Mouse (Mus musculus) limb, embryonic 12.5 days (tissue): ENCODE data around the gene Eif4g3. TPM values are rescaled to one million over a fixed set of nuclear protein-coding genes. Genes with fewer than 3 reads are reported as not detected.

Experiments
- ATAC-seq: fragments of 200-750 bp; cut with Nextera tagmentation; 2 replicates; pipeline ENCODE4 v1.8.0; 2017; ENCODE audit warnings: low read depth, moderate TSS enrichment; ENCODE audit not compliant: insufficient number of reproducible peaks, insufficient read depth, low FRiP score, low TSS enrichment
- H3K27ac ChIP-seq: fragments of 300-500 bp; sonication (generic); 2 replicates; pipeline ENCODE4 v1.5.1; 2016; ENCODE audit warnings: mild to moderate bottlenecking, moderate library complexity
- H3K27me3 ChIP-seq: fragments of 300-500 bp; sonication (generic); 2 replicates; pipeline ENCODE4 v1.6.1; 2016; ENCODE audit warnings: mild to moderate bottlenecking, moderate library complexity
- H3K36me3 ChIP-seq: fragments of 300-500 bp; sonication (generic); 2 replicates; pipeline ENCODE4 v1.6.1; 2016; ENCODE audit warnings: mild to moderate bottlenecking, moderate library complexity
- H3K4me1 ChIP-seq: fragments of 300-500 bp; sonication (generic); replicated peaks from 2 replicates; pipeline ENCODE4 v1.6.1; 2016
- H3K4me2 ChIP-seq: fragments of 300-500 bp; sonication (generic); 2 replicates; pipeline ENCODE4 v1.6.1; 2016; ENCODE audit warnings: mild to moderate bottlenecking, moderate library complexity
- H3K4me3 ChIP-seq: fragments of 300-500 bp; sonication (generic); replicated peaks from 2 replicates; pipeline ENCODE4 v1.5.1; 2016; ENCODE audit warnings: mild to moderate bottlenecking
- H3K9ac ChIP-seq: fragments of 300-500 bp; sonication (generic); replicated peaks from 2 replicates; pipeline ENCODE4 v1.6.1; 2016; ENCODE audit warnings: mild to moderate bottlenecking, moderate library complexity
- H3K9me3 ChIP-seq: fragments of 300-500 bp; sonication (generic); 2 replicates; pipeline ENCODE4 v1.6.1; 2016; ENCODE audit warnings: mild to moderate bottlenecking, moderate library complexity
- WGBS: fragments of 180-500 bp; shearing (Covaris S2); methylation state at CpG from one replicate; pipeline ENCODE4 v1.1.7; 2016; 5-methylcytosine and 5-hydroxymethylcytosine counted together
- polyA plus RNA-seq: library from polyadenylated mRNA; unstranded; fragments of >200 nt; fragmentation: Nextera tagmentation; extraction: Ambion mirVana; gene quantifications from 2 replicates; pipeline ENCODE4 v1.2.1, GENCODE M21; 2016

Gene Eif4g3
- polyA plus RNA-seq, 1 experiment from 2014 or later: 48.2 TPM

DNA sequence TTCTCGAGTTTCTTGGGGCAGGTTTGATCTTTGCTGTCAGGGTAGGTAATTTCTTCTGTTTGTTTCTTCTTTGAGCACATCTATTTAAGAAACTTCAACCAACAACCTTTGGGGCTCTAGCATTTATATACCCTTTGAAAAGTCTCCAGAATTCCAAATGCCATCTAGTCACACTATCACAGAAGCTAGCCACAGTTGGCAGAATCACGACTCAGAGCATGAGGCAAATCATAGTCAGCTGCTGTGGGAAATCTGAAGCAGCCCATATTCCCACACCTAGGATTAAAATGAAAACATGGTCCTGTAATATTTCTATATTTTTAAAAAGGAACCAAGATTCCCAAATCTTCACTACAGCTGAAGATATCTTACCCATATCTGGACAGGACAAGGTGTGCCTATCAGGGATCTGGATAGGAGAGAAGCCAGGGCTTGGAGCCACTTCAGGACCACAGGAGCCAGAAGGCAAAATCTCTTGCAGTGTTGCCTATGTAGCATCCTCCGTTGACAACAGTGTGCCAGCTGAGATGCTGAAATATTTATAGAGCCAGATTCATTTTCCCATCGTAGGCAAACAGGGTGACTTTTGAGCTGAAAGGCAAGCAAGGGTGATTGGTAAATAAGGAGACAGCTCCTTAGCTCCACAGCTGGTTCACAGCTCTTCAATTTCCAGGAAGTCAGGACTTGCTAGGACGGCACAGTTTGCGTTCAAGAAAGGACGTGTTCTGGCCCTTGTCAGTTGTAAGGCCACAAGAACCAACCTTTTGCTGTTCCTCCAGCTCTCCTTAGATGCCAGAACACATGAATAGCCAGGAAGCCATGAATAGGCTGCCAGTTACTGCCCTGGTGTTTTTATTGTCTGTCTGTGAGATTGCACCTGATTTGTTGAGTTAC lies 70.8 kb downstream of the Eif4g3 start:
- ATAC-seq: no peak
- Histone ChIP-seq H3K27me3 (no peaks in the 10 kb centered on the region), H3K4me2 (no peak overlapping the region), H3K9ac (no peak overlapping the region), H3K9me3 (no peaks in the 10 kb centered on the region), H3K4me1 (0 out of 2 replicates have a peak, but pooled peaks cover 4% of the 10 kb centered on the region), H3K4me3 (no peak overlapping the region), H3K27ac (no peak overlapping the region), H3K36me3 (peaks cover 69% of the 10 kb centered on the region)
- 76% methylated on average over 7 of the region's 7 CpGs for WGBS

- Histone ChIP-seq H3K9me3 (no peaks in the 10 kb centered on the region), H3K4me1 (0 out of 2 replicates have a peak, but pooled peaks cover 4% of the 10 kb centered on the region), H3K9ac (no peak overlapping the region), H3K27me3 (no peaks in the 10 kb centered on the region), H3K36me3 (peaks cover 81% of the 10 kb centered on the region), H3K4me3 (no peak overlapping the region), H3K4me2 (no peak overlapping the region), H3K27ac (no peak overlapping the region)
- 89% methylated on average over 11 of the region's 11 CpGs for WGBS
- ATAC-seq: no peak
Observed at GRCm38 (mm10) chr4:138064882-138065592, 72.2 kb downstream of the Eif4g3 start.

GRCm38 (mm10) chr4:138065593-138066169 lies 72.9 kb downstream of the Eif4g3 start:
- Histone ChIP-seq H3K27me3 (no peaks in the 10 kb centered on the region), H3K9me3 (no peaks in the 10 kb centered on the region), H3K4me1 (0 out of 2 replicates have a peak, but pooled peaks cover 4% of the 10 kb centered on the region), H3K9ac (no peak overlapping the region), H3K4me2 (no peak overlapping the region), H3K27ac (no peak overlapping the region), H3K4me3 (no peak overlapping the region), H3K36me3 (peaks cover 81% of the 10 kb centered on the region)
- WGBS: 87% methylated on average over 4 of the region's 4 CpGs
- ATAC-seq: no peak

GRCm38 (mm10) chr4:138066421-138066820 lies 73.6 kb downstream of the Eif4g3 start:
- Histone ChIP-seq H3K4me2 (no peak overlapping the region), H3K36me3 (peaks cover 78% of the 10 kb centered on the region), H3K27me3 (no peaks in the 10 kb centered on the region), H3K4me1 (peaks cover 4% of the 10 kb centered on the region; the same call in 1 of the 2 replicates), H3K27ac (no peak overlapping the region), H3K9ac (no peak overlapping the region), H3K9me3 (no peaks in the 10 kb centered on the region), H3K4me3 (no peak overlapping the region)
- 90% methylated on average over 7 of the region's 7 CpGs for WGBS
- no peak for ATAC-seq

DNA sequence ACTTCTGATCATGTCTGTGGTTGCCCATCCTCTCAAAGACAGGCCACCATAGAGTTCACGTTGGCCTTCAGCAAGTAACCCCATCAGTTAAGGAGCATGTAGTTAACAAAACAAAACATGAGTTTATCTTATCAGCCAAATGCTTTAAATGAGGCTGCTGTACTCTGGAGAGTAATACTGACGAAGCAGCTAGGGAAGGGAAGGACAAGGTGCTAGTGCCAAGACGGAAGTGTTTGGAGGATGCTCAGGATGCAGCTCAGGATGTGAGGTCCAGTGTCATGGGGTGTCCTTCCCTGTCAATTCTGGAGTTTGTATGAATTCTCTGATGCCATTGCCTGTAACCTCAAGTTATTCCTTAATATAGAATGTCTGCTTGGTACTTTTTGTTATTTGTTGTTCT lies 75.0 kb downstream of the Eif4g3 start:
- no peaks in the 10 kb centered on the region for H3K27me3 ChIP-seq
- no peaks in the 10 kb centered on the region for H3K9me3 ChIP-seq
- peaks cover 70% of the 10 kb centered on the region for H3K36me3 ChIP-seq
- no peak overlapping the region for H3K9ac ChIP-seq
- H3K4me1 ChIP-seq: peaks cover 4% of the 10 kb centered on the region; the same call in 1 of the 2 replicates
- no peak overlapping the region for H3K4me3 ChIP-seq
- no peak for ATAC-seq
- no peak overlapping the region for H3K4me2 ChIP-seq
- H3K27ac ChIP-seq: no peak overlapping the region
- 80% methylated on average over 3 of the region's 3 CpGs for WGBS

- 90% methylated on average over 2 of the region's 2 CpGs for WGBS
- Histone ChIP-seq H3K4me1 (peaks cover 4% of the 10 kb centered on the region; the same call in 1 of the 2 replicates), H3K27ac (no peak overlapping the region), H3K9me3 (no peaks in the 10 kb centered on the region), H3K4me2 (no peak overlapping the region), H3K27me3 (no peaks in the 10 kb centered on the region), H3K9ac (no peak overlapping the region), H3K36me3 (peaks cover 66% of the 10 kb centered on the region), H3K4me3 (no peak overlapping the region)
- ATAC-seq: no peak
Observed at GRCm38 (mm10) chr4:138068598-138068997, 75.8 kb downstream of the Eif4g3 start.

GRCm38 (mm10) chr4:138069371-138069770 lies 76.5 kb downstream of the Eif4g3 start:
- no peaks in the 10 kb centered on the region for H3K9me3 ChIP-seq
- H3K27me3 ChIP-seq: no peaks in the 10 kb centered on the region
- H3K36me3 ChIP-seq: peaks cover 62% of the 10 kb centered on the region
- 92% methylated on average over 4 of the region's 4 CpGs for WGBS
- H3K4me3 ChIP-seq: no peak overlapping the region
- no peaks in the 10 kb centered on the region; the same call in 1 of the 2 replicates for H3K4me1 ChIP-seq
- no peak for ATAC-seq
- H3K9ac ChIP-seq: no peak overlapping the region
- H3K27ac ChIP-seq: no peak overlapping the region
- H3K4me2 ChIP-seq: no peak overlapping the region

GRCm38 (mm10) chr4:138071497-138071896 lies 78.7 kb downstream of the Eif4g3 start:
- no peak for ATAC-seq
- WGBS: 58% methylated on average over 6 of the region's 6 CpGs
- no peaks in the 10 kb centered on the region for H3K9me3 ChIP-seq
- H3K36me3 ChIP-seq: peaks cover 58% of the 10 kb centered on the region
- H3K4me2 ChIP-seq: no peak overlapping the region
- H3K9ac ChIP-seq: no peak overlapping the region
- H3K27me3 ChIP-seq: no peaks in the 10 kb centered on the region
- H3K4me1 ChIP-seq: peaks cover 4% of the 10 kb centered on the region; the same call in 1 of the 2 replicates
- H3K27ac ChIP-seq: no peak overlapping the region
- no peak overlapping the region for H3K4me3 ChIP-seq

DNA sequence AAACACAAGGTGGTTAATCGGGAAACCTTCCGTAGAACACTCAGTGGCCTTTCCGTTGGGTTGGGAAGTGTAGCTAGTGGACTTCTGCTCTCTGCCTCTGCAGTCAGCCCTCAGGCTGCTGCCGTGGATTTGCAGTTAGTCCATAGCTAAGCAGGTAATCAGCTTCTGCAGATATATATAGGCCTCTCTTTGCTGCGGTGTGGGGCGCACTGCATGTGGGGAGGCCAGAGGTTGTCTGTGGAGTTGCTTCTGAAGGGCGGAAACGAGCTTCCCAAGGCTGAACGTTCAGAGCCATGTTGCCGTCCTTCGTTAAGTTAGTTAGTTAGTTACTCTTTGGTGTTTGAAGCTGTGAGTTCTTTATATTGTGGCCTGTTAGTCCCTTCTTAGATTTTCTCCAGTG lies 80.3 kb downstream of the Eif4g3 start:
- Histone ChIP-seq H3K9me3 (no peaks in the 10 kb centered on the region), H3K4me2 (no peak overlapping the region), H3K4me1 (peaks cover 4% of the 10 kb centered on the region; the same call in 1 of the 2 replicates), H3K9ac (no peak overlapping the region), H3K27ac (no peak overlapping the region), H3K36me3 (peaks cover 53% of the 10 kb centered on the region), H3K4me3 (no peak overlapping the region), H3K27me3 (no peaks in the 10 kb centered on the region)
- 85% methylated on average over 11 of the region's 11 CpGs for WGBS
- ATAC-seq: no peak

DNA sequence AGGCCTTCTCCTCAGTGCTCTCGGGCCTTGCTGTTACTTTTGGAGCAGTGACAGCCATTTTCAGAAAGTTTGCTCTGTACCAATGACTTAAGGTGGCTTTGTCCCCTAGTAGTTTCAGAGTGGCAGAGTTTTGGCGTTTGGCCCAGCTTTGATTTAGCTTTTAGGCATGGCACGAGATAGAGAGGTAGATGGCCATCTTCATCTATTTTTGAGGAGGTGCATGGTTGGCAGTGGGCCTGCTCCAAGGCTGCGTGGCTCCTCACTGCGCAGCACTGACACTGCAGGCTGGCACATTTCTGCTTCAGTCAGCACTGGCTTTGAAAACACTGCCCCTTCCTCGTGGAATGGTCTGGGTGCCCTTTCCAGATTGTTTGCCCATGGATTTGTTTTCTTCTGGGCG lies 80.7 kb downstream of the Eif4g3 start:
- Histone ChIP-seq H3K4me3 (no peak overlapping the region), H3K27me3 (no peaks in the 10 kb centered on the region), H3K36me3 (peaks cover 53% of the 10 kb centered on the region), H3K27ac (no peak overlapping the region), H3K4me1 (peaks cover 4% of the 10 kb centered on the region; the same call in 1 of the 2 replicates), H3K9me3 (no peaks in the 10 kb centered on the region), H3K9ac (no peak overlapping the region), H3K4me2 (no peak overlapping the region)
- WGBS: 89% methylated on average over 7 of the region's 7 CpGs
- no peak for ATAC-seq
